Mouse (Mus musculus): Measurements from ENCODE around the gene Rps27rt. TPM values are rescaled to one million over a fixed set of nuclear protein-coding genes. Genes with fewer than 3 reads are reported as not detected.

Rps27rt gene
- 1,000 to 10,000 TPM; 1,954 to 3,347 TPM for polyA plus RNA-seq (2017; shearing (Covaris generic))

DNA sequence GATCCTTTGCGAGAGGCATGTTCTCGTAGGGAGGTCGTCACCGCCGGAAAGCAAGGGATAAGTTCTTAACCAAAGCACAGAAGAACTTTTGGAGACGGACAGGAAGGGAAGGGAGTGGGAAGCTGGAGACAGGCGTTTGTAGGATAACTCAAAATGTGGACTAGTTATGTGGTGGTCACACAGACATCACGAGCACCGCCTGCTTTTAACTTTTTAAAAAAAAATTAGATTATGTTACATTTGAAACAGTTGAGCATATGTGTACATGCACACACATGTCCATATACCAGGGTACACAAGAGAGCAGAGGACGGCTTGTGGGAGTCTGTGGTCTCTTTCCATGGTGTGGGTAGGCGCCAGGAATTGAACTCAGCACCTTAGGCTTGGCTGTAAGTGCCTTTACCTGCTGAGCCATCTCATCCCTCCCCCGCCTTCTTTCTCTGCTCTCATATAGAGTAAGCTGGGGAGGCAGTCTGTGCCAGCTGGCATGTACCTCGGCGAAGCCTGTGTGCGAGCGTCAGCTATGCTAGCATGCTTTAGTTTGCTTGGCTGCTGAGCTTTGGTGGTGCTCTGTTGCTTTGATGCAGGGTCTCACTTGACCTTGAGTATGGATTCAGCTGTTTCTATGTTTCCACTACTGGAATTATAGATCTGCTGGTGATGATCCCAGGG is at the start of gene Rps27rt:
Gene Rps27rt (minus strand): TSS at position 51 of the 672 bp plus-strand sequence.

GRCm38 (mm10) chr9:114978281-114979111 is 4.0 kb downstream of the Rps27rt start, which contains the start of gene Osbpl10:
Gene Osbpl10, plus strand, starts transcription at chr9:114978569.

GRCm38 (mm10) chr9:114933723-114934171 is 48.8 kb downstream of the Rps27rt start, which contains the start of gene Gpd1l:
Gene Gpd1l, minus strand, starts transcription at chr9:114933987.

Other genes starting within 250 kb of the Rps27rt start
- 100 to 1,000 TPM; 133 to 354 TPM for gene Cmtm7, start 200.9 kb downstream of the Rps27rt start, polyA plus RNA-seq (2017; shearing (Covaris generic))
- under 1 TPM in 1 of 2 experiments, not detected in 1; 0.49 TPM for gene Cmtm8, start 138.6 kb downstream of the Rps27rt start, polyA plus RNA-seq (2017; shearing (Covaris generic))
- gene Gpd1l, start 48.8 kb downstream of the Rps27rt start, polyA plus RNA-seq (2017; shearing (Covaris generic)) = 10 to 100 TPM; 29.7 to 40.4 TPM
- gene Osbpl10, start 4.2 kb downstream of the Rps27rt start, polyA plus RNA-seq (2017; shearing (Covaris generic)) = under 1 TPM in 1 of 2 experiments, not detected in 1; 0.37 TPM